Mouse (Mus musculus) effector memory CD4-positive, alpha-beta T cell, adult 5 months (primary cell): ENCODE results near the gene Olfr1200. TPM values are rescaled to one million over a fixed set of nuclear protein-coding genes. Genes with fewer than 3 reads are reported as not detected.

Experiments
- polyA plus RNA-seq: library from polyadenylated mRNA; unstranded; fragments of 100-300 nt; shearing (Covaris generic); gene quantifications from one replicate; pipeline ENCODE4 v1.2.1, GENCODE M21; 2017

The Olfr1200 gene
- not detected for polyA plus RNA-seq

DNA sequence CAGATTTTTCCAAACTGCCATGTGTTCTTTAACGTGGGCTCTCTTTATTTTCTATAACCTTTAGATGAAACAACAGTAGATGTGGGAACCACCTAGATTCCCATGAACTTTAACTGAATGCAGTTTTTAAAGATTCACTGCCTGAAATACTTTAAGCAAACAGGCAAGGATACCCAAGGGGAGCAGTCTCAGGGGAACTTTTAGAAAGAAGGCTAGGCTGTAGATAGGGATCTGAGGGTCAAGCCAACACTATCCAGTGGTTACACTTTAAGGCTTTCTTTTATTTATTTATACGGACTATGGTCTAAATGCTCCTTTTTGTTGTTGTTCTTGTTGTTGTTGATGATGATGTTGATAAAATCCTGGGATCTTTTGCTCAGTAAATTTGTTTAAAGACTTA is at the start of gene Olfr1200:
Olfr1200 (minus strand) TSS at position 101 of the 400 bp plus-strand sequence.

DNA sequence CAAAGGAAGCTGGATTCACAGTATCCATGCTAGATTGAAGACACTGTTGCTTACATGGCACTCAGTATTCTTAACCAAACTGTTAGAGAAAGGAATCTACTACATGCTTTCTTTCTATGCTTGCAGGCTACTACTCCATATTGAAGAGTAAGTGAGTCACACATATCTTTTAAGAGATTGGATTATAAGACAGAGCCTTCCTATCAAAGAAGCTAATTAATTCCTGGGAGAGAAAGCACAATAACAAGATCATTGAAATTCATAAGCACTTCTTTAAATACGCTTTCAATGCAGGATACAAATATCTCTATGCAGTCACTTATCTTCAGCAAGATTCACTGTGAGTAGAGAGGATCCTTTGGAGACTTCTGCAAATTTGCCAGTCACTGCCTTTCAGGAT is 43.9 kb upstream of the Olfr1200 start, which contains the start of gene Olfr1202:
Olfr1202 (plus strand) TSS at position 301 of the 400 bp plus-strand sequence.

DNA sequence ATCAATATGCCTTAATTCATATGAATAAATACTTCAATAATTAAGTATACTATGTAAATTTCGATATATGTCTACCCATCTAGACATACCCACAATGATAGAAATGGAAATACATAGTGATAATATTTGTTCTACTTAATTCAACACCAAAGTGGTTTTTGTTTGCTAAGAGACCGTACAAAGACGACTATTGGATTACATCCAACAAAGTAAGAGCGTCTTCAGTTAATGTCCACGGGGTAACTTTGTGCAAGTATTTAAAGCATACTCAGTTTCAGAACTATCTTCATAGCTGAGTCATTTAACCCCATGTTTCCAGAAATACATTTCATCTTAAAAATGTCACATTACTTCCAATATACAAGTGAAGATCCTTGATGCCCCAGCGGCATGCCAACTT is 22.4 kb upstream of the Olfr1200 start, which contains the start of gene Olfr1201:
Olfr1201 (plus strand) TSS at position 301 of the 400 bp plus-strand sequence.

DNA sequence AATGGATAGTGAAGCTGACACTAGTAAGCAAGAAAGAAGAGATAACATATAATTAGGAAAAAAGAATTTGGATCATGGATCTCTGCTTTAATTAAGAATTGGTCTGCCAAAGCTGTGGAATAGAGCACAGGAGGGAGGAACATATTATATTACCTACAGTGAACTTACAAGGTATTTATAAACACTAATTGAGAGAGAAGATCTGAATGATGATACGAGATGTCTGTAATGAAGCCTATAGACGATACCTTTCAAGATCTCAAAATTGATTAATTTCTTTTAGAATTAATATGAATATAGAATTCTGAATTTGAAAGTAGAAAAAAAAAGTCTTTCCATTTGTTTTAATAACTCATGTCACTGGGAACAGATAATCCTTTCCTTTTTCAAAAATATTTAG is 9.9 kb downstream of the Olfr1200 start, which contains the start of gene Olfr1199:
Olfr1199 (minus strand) TSS at position 101 of the 400 bp plus-strand sequence.

DNA sequence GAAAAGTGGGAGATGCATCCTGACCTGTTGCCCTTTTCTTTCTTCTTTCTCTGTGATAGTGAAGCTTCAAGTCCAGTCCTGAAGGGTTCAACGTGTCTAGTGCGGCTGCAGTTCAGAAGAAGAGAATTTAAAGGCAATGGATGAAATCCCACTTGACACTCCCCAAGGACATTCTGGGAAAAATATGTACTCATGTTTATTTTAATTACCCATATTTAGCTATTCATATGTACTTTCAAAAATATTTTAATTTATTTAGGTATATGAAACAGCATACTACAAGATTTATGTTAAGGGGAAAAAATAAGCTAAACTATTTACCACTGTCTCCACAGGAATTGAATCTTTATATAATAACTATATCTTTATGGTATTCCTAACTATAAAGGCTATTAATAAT is 19.0 kb downstream of the Olfr1200 start, which contains the start of gene Olfr1198:
Olfr1198 (minus strand) TSS at position 101 of the 400 bp plus-strand sequence.

DNA sequence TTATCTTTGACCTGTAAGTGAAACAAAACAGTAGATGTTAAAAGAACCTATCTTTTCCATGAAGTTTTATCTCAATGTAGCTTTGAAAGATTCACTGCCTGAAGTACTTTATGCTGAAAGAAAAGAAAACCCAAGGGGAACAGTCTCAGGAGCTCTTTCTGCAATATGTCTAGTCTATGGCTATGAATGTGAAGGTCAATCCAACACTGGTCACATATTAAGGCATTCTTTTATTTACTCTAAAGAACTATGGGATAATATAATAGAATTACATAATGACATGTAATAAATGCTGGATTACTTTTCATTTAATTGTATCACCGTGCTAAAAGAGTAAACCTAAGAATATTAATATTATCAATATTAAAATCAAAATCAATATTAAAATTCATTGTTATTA is 38.0 kb downstream of the Olfr1200 start, which contains the start of gene Olfr1197:
Olfr1197 (minus strand) TSS at position 101 of the 400 bp plus-strand sequence.

Other genes with a start within 250 kb of the Olfr1200 start
- gene Olfr1188, start 213.6 kb downstream of the Olfr1200 start, polyA plus RNA-seq, result not detected
- gene Olfr1189, start 184.0 kb downstream of the Olfr1200 start, polyA plus RNA-seq, result not detected
- gene Olfr1191-ps1, start 129.9 kb downstream of the Olfr1200 start, polyA plus RNA-seq, result not detected
- 0.12 TPM for gene Olfr1192-ps1, start 122.0 kb downstream of the Olfr1200 start, polyA plus RNA-seq
- gene Olfr1193, start 94.9 kb downstream of the Olfr1200 start, polyA plus RNA-seq, result not detected
- not detected for gene Olfr1195, start 81.3 kb downstream of the Olfr1200 start, polyA plus RNA-seq
- gene Olfr1196, start 65.9 kb downstream of the Olfr1200 start, polyA plus RNA-seq, result not detected
- gene Olfr1197, start 38.1 kb downstream of the Olfr1200 start, polyA plus RNA-seq, result not detected
- gene Olfr1198, start 19.1 kb downstream of the Olfr1200 start, polyA plus RNA-seq, result not detected
- gene Olfr1199, start 10.0 kb downstream of the Olfr1200 start, polyA plus RNA-seq, result not detected
- not detected for gene Olfr1201, start 22.5 kb upstream of the Olfr1200 start, polyA plus RNA-seq
- gene Olfr1202, start 44.0 kb upstream of the Olfr1200 start, polyA plus RNA-seq, result 0.19 TPM
- not detected for gene Olfr1205, start 59.2 kb upstream of the Olfr1200 start, polyA plus RNA-seq
- not detected for gene Olfr1204, start 78.8 kb upstream of the Olfr1200 start, polyA plus RNA-seq
- 0.24 TPM for gene Olfr1206, start 92.7 kb upstream of the Olfr1200 start, polyA plus RNA-seq
- not detected for gene Olfr1208, start 131.8 kb upstream of the Olfr1200 start, polyA plus RNA-seq
- gene Olfr1209, start 144.7 kb upstream of the Olfr1200 start, polyA plus RNA-seq, result not detected
- not detected for gene Olfr1211, start 167.6 kb upstream of the Olfr1200 start, polyA plus RNA-seq
- not detected for gene Olfr1212, start 183.5 kb upstream of the Olfr1200 start, polyA plus RNA-seq
- gene Gm13762, start 209.8 kb upstream of the Olfr1200 start, polyA plus RNA-seq, result not detected
- gene Olfr1214, start 222.2 kb upstream of the Olfr1200 start, polyA plus RNA-seq, result not detected
- 0.19 TPM for gene Olfr1215, start 236.5 kb upstream of the Olfr1200 start, polyA plus RNA-seq
- not detected for gene Olfr1216, start 247.9 kb upstream of the Olfr1200 start, polyA plus RNA-seq